Mouse (Mus musculus) ES-E14 (cell line): ENCODE data around the gene Sgms1. TPM values are rescaled to one million over a fixed set of nuclear protein-coding genes. Genes with fewer than 3 reads are reported as not detected.

Experiments
- DNase-seq: peaks from one replicate; pipeline ENCODE4 v3.0.0-alpha.2; 2013; ENCODE audit warnings: low read depth, low spot score
- H3K27ac ChIP-seq: 2 replicates; pipeline ENCODE4 v1.5.1; 2012; ENCODE audit warnings: low read depth, mild to moderate bottlenecking, low read length, moderate library complexity, mixed read lengths; ENCODE audit not compliant: poor library complexity, insufficient read depth, severe bottlenecking
- H3K36me3 ChIP-seq: 2 replicates; pipeline ENCODE4 v1.6.1; 2012; ENCODE audit warnings: mild to moderate bottlenecking, low read length, moderate library complexity, mixed read lengths; ENCODE audit not compliant: control insufficient read depth, poor library complexity, insufficient read depth, severe bottlenecking
- H3K4me1 ChIP-seq, 2 experiments: fragments of 150-350 bp in 1 of 2; sonication (generic) in 1 of 2; 2 replicates each; pipeline ENCODE4 v1.6.1; 2012; ENCODE audit warnings: low read length in 2 of 2, mild to moderate bottlenecking in 1 of 2, mixed read lengths in 1 of 2; ENCODE audit not compliant: control insufficient read depth in 2 of 2, insufficient read depth in 2 of 2, poor library complexity in 1 of 2
- H3K4me3 ChIP-seq, 2 experiments: fragments of 150-350 bp in 1 of 2; sonication (generic) in 1 of 2; 2 replicates each; pipeline ENCODE4 v1.5.1; 2012; ENCODE audit warnings: low read length in 2 of 2, low read depth in 1 of 2, mild to moderate bottlenecking in 1 of 2, mixed read lengths in 1 of 2; ENCODE audit not compliant: insufficient read depth in 1 of 2, poor library complexity in 1 of 2, severe bottlenecking in 1 of 2
- H3K9ac ChIP-seq: 2 replicates; pipeline ENCODE4 v1.6.1; 2012; ENCODE audit warnings: low read depth, mild to moderate bottlenecking, low read length, mixed read lengths; ENCODE audit not compliant: poor library complexity, insufficient read depth, severe bottlenecking
- H3K9me3 ChIP-seq: fragments of 150-350 bp; sonication (generic); 2 replicates; pipeline ENCODE4 v1.6.1; 2012; ENCODE audit warnings: low read depth, mild to moderate bottlenecking, low read length; ENCODE audit not compliant: control insufficient read depth, insufficient read depth
- CHD2 ChIP-seq: IDR thresholded peaks from 2 replicates; pipeline ENCODE4 v1.6.1; 2014; ENCODE audit warnings: mild to moderate bottlenecking, low read depth, low read length, inconsistent platforms
- HCFC1 ChIP-seq: IDR thresholded peaks from 2 replicates; pipeline ENCODE4 v1.6.1; 2012; ENCODE audit warnings: low read length, inconsistent platforms, borderline replicate concordance; ENCODE audit not compliant: insufficient read depth
- MAFK ChIP-seq: IDR thresholded peaks from 2 replicates; pipeline ENCODE4 v1.6.1; 2014; ENCODE audit warnings: mild to moderate bottlenecking, low read depth, low read length, inconsistent platforms; ENCODE audit not compliant: insufficient read depth
- ZC3H11A ChIP-seq: IDR thresholded peaks from 2 replicates; pipeline ENCODE4 v1.6.1; 2012; ENCODE audit warnings: low read depth, mild to moderate bottlenecking, inconsistent platforms, low read length, borderline replicate concordance
- ZNF384 ChIP-seq: IDR thresholded peaks from 2 replicates; pipeline ENCODE4 v1.6.1; 2012; ENCODE audit warnings: low read depth, low read length, inconsistent platforms
- in situ Hi-C, 2 experiments: fragments of 600-800 bp; cut with MboI; formaldehyde crosslinking; loops; one replicate each; pipeline ENCODE4 v1.15.1; 2025; ENCODE audit warnings: low sequenced_read_pairs in 2 of 2, inconsistent platforms in 1 of 2; ENCODE audit not compliant: unreplicated experiment in 2 of 2
- total RNA-seq: library from RNA; depleted of rRNA; stranded (reverse); fragments of 300-350 nt; gene quantifications from 2 replicates; pipeline ENCODE4 v1.2.3, GENCODE M21; 2012

Gene Sgms1
- total RNA-seq, 1 experiment = 42.5 TPM

- no peak for TF ChIP-seq MAFK
- no peak for TF ChIP-seq ZNF384
- TF ChIP-seq HCFC1 = no peak
- TF ChIP-seq ZC3H11A = no peak
- no peak for DNase-seq
- Histone ChIP-seq H3K27ac (no peak overlapping the region), H3K4me3 (no peak overlapping the region), H3K4me1 (peaks cover 9 to 12% of the 10 kb centered on the region in 2 experiments; a peak in 3 of 4 replicates), H3K36me3 (no peaks in the 10 kb centered on the region), H3K9me3 (no peaks in the 10 kb centered on the region), H3K9ac (no peak overlapping the region)
- in situ Hi-C loops = no loop called here
These were observed 84.6 kb downstream of the Sgms1 start for GRCm38 (mm10) chr19:32304898-32305297.

DNA sequence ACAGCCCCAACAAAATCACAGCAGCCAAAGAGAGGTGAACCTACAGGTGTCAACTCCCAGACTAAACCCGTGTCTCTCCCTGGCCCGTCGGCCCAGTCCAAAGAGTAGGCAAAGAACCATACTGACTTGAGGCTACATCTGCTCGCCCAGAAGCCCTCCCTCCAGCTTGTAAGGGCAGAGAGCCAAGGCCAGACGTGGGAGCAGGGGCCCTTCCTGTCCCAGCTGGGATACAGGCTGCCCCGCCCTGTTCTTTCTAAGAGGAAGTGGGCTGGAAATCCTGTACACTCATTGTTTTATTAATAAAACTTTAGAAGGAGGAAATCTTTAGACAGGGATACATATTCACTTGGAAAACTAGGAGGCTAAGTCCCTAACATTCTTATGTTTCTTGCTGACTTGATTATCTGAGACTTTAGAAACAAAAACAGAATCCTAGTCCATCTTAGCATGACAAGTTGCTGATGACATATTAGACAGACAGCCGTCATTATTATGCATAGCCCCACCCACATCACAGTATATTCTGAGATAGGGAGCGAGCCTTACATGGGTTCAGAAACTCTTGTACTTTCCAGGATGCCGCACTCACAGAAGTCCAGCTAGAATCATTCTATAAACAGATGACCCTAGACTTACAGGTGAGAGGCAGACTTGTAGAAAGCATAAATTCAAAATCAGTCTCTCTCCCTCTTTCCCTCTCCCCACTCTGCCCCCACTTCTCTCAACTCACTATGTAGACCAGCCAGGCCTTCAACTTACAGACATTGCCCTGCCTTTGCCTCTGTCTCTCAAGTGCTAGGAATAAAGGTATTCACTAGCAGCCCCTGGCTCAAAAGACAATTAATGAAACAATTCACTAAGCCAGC lies 85.3 kb downstream of the Sgms1 start:
- Histone ChIP-seq H3K4me3 (no peak overlapping the region), H3K4me1 (peaks cover 9 to 12% of the 10 kb centered on the region in 2 experiments; a peak in 3 of 4 replicates), H3K9ac (no peak overlapping the region), H3K9me3 (no peaks in the 10 kb centered on the region), H3K27ac (no peak overlapping the region), H3K36me3 (no peaks in the 10 kb centered on the region)
- no peak for TF ChIP-seq CHD2
- TF ChIP-seq HCFC1 = no peak
- TF ChIP-seq ZNF384 = no peak
- no peak for TF ChIP-seq MAFK
- TF ChIP-seq ZC3H11A = no peak
- no peak for DNase-seq
- in situ Hi-C loops = no loop called here

GRCm38 (mm10) chr19:32302835-32303381 lies 86.6 kb downstream of the Sgms1 start:
- DNase-seq = no peak
- Histone ChIP-seq H3K9me3 (no peaks in the 10 kb centered on the region), H3K36me3 (no peaks in the 10 kb centered on the region), H3K4me3 (no peak overlapping the region), H3K4me1 (peaks cover 2 to 7% of the 10 kb centered on the region in 2 experiments; a peak in 2 of 4 replicates), H3K27ac (no peak overlapping the region), H3K9ac (no peak overlapping the region)
- TF ChIP-seq HCFC1 (no peak), MAFK (no peak), CHD2 (no peak), ZNF384 (no peak), ZC3H11A (no peak)
- in situ Hi-C loops = no loop called here

- no peaks in the 10 kb centered on the region for H3K9me3 ChIP-seq
- H3K36me3 ChIP-seq = no peaks in the 10 kb centered on the region
- no peak for DNase-seq
- peaks cover 2 to 7% of the 10 kb centered on the region in 2 experiments; a peak in 2 of 4 replicates for H3K4me1 ChIP-seq
- in situ Hi-C loops = no loop called here
- no peak overlapping the region for H3K9ac ChIP-seq
- no peak overlapping the region for H3K27ac ChIP-seq
- no peak overlapping the region for H3K4me3 ChIP-seq
- no peak for TF ChIP-seq MAFK
- no peak for TF ChIP-seq CHD2
- TF ChIP-seq ZNF384 = no peak
- TF ChIP-seq ZC3H11A = no peak
- TF ChIP-seq HCFC1 = no peak
These were observed 87.9 kb downstream of the Sgms1 start for GRCm38 (mm10) chr19:32301568-32301967.
